Mouse (Mus musculus) midbrain, embryonic 10.5 days (tissue): ENCODE measurements around the gene Tlr12. TPM values are rescaled to one million over a fixed set of nuclear protein-coding genes. Genes with fewer than 3 reads are reported as not detected.

Experiments
- DNase-seq: peaks from one replicate; pipeline ENCODE4 v3.0.0-alpha.2; 2017; ENCODE audit warnings: low spot score
- H3K27ac ChIP-seq: fragments of 300-500 bp; sonication (generic); replicated peaks from 2 replicates; pipeline ENCODE4 v1.5.1; 2016; ENCODE audit warnings: mild to moderate bottlenecking
- H3K27me3 ChIP-seq: fragments of 300-500 bp; sonication (generic); 2 replicates; pipeline ENCODE4 v1.6.1; 2016; ENCODE audit warnings: low read depth, mild to moderate bottlenecking; ENCODE audit not compliant: poor library complexity, severe bottlenecking
- H3K36me3 ChIP-seq: fragments of 300-500 bp; sonication (generic); 2 replicates; pipeline ENCODE4 v1.6.1; 2016; ENCODE audit warnings: mild to moderate bottlenecking, moderate library complexity
- H3K4me1 ChIP-seq: fragments of 300-500 bp; sonication (generic); 2 replicates; pipeline ENCODE4 v1.6.1; 2016
- H3K4me3 ChIP-seq: fragments of 300-500 bp; sonication (generic); 2 replicates; pipeline ENCODE4 v1.5.1; 2016; ENCODE audit warnings: mild to moderate bottlenecking, moderate library complexity
- H3K9me3 ChIP-seq: fragments of 300-500 bp; sonication (generic); replicated peaks from 2 replicates; pipeline ENCODE4 v1.6.1; 2016; ENCODE audit warnings: mild to moderate bottlenecking
- WGBS: fragments of 180-500 bp; shearing (Covaris S2); methylation state at CpG from one replicate; pipeline ENCODE4 v1.1.7; 2016; 5-methylcytosine and 5-hydroxymethylcytosine counted together
- polyA plus RNA-seq: library from polyadenylated mRNA; unstranded; fragments of >200 nt; fragmentation: Nextera tagmentation; extraction: Ambion mirVana; gene quantifications from 2 replicates; pipeline ENCODE4 v1.2.1, GENCODE M21; 2016

The Tlr12 gene
- polyA plus RNA-seq, 1 experiment from 2014 or later = 0.80 TPM

DNA sequence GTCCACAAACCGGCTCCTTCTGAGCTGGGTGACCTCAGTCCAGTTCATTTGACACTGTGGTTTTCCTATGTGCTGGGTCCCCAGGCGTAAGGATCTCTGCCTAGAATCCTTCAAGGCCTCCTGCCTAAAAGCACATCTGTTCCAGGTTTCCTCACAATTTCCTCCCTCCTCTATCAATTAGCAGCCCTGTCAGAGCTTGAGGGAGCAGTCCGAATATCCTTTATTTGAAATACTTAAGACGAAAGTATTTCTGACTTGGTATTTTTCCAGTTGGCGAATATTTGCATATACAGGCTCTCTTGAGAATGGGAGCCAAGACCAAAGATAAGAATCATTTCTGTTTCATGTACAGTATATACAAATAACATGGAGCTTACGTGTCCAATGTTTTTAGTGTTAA, 27.5 kb upstream of the Tlr12 start:
- H3K9me3 ChIP-seq = no peaks in the 10 kb centered on the region
- H3K4me3 ChIP-seq = no peak overlapping the region
- no peak for DNase-seq
- 80% methylated on average over 6 of the region's 6 CpGs for WGBS
- H3K27me3 ChIP-seq = no peaks in the 10 kb centered on the region
- peaks cover 19% of the 10 kb centered on the region for H3K4me1 ChIP-seq
- H3K36me3 ChIP-seq = no peaks in the 10 kb centered on the region
- no peak overlapping the region for H3K27ac ChIP-seq

DNA sequence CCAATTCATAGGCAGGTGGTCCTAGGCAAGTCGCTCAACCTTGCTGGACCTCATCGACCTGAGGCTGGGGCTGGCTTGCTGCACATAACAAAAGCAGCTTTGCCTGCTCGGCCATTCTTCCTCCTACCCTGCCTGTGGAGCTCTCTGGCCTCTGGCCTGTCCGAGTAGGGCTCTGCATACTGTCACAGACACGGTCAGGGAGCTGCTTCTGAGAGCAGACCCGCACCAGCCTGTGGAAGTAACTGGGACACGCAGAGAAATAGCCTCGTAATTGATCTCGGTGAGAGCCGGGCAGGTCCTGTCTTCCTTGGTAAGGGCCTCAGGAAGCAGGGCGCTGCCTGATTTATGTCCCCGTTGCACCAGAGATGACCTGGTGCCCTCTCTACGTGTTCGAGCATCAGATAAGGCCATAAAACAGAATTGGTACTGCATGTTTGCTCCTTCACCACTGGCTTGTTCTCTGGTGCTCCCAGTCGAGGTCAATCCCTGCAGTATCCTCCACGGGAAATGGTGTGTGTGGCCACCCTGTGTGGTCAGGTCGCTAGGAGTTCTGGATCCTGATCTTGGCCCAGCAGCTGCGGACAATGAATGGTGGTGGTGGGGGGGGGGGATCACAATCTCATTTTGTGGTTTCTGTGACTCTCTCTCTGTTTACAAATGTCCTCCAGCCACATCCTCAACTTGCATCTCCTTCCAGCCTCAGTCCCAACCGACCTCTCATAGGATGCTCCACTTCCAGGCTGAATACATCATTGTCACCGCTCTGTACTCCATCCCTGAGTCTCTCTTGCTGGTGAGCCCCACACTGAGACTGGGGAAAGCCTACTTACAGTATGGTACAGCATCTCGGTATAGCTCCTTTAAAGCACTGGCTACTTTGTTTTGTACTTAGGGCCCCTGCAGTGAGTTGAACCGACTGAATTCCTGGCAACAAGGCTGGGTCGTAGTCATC, 23.6 kb upstream of the Tlr12 start:
- Histone ChIP-seq H3K4me3 (no peak overlapping the region), H3K9me3 (no peaks in the 10 kb centered on the region), H3K4me1 (peaks cover 21% of the 10 kb centered on the region), H3K27me3 (no peaks in the 10 kb centered on the region), H3K36me3 (no peaks in the 10 kb centered on the region), H3K27ac (0 out of 2 replicates have a peak overlapping the region, but pooled peaks have one; percentile 13)
- DNase-seq = no peak
- 68% methylated on average over 23 of the region's 23 CpGs for WGBS

DNA sequence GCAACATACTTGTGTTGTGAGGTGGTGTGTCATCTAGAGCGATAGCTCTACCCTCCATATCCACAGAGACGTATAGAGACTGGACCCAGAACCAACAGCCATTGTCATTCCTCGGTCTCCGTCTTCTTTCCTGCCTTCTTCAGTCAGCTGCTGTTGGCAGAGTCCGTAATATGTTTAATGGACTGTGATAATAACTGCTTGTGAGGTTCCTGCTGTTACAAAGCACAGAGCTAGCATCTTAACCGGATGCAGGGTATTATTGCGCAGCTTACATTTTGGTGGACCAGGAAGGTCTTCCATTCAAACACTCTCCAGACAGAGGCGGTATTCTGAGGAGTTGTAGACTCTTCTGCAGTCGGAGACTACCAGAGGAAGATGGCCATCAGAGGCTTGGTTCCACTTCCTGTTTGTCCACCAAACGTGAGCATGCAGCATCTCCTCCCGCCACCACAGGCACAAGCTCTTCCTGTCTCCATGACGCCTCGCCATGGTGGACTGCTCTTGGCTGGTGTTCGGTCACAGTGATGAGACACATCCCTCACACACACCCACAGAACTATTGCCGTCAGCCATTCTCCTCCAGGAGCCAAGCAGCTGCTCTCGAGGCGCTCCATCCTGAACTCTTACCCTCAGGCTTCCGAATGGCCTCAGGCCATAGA, 20.0 kb upstream of the Tlr12 start:
- H3K9me3 ChIP-seq = no peaks in the 10 kb centered on the region
- no peak overlapping the region for H3K4me3 ChIP-seq
- DNase-seq = no peak
- no peaks in the 10 kb centered on the region for H3K36me3 ChIP-seq
- no peaks in the 10 kb centered on the region for H3K27me3 ChIP-seq
- 0 out of 2 replicates have a peak overlapping the region, but pooled peaks have one; percentile 33 for H3K27ac ChIP-seq
- 90% methylated on average over 18 of the region's 18 CpGs for WGBS
- peaks cover 39% of the 10 kb centered on the region for H3K4me1 ChIP-seq

DNA sequence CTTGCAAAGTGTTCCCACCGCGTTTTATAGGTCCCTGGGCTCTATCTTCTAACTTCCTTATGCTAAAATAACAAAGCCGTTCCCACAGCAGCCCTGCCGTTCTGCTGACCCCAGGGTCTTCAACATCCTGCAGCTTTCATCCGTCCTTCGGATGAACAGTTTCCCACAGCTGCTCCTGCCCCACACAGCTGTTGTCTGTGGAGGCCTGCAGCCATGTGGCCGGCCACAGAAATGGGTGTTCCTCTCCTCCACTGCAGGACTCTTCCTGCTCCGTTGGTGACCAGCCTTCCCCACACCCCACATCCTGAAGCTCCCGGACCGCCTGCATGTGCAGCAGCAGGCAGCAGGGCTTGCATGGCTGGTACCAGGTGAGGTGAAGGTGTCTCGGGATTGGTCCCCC, 18.8 kb upstream of the Tlr12 start:
- no peaks in the 10 kb centered on the region for H3K27me3 ChIP-seq
- WGBS = 56% methylated on average over 11 of the region's 11 CpGs
- H3K9me3 ChIP-seq = no peaks in the 10 kb centered on the region
- peak overlapping the region; percentile 55 for H3K27ac ChIP-seq
- no peak overlapping the region for H3K4me3 ChIP-seq
- H3K4me1 ChIP-seq = peaks cover 37% of the 10 kb centered on the region
- DNase-seq = no peak
- H3K36me3 ChIP-seq = no peaks in the 10 kb centered on the region

DNA sequence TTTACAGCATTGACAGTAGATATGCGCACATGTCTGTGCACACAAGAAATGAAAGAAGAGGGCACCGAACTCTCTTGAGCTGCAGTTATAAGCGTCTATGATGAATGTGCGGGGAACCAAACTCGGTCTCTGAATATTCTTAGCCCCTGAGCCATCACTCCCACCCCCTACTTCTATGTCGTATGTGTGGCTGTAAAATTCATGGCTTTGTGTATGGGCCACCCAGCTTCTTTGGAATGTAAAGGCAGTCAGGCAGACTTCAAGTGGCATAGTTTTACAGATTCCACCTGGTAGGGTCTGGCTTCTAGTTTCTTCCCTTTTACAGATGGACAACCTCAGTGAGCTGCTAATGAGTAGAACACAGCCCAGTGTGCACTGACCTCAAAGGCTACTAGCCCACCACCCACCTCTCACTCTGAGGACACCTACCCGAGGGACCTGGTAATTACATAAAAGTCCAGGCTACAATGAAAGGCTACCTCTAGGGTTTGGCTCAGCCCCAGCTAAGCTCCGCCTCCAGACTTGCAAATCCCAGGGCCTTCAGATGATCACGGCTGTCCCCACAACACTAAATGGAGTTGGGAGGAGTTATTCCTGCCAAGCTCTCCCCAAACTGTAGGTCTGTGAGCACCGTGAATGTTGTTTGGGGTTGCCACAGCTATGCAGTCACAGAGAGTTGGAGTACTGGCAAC, 17.6 kb upstream of the Tlr12 start:
- Histone ChIP-seq H3K9me3 (no peaks in the 10 kb centered on the region), H3K4me1 (peaks cover 41% of the 10 kb centered on the region), H3K27me3 (no peaks in the 10 kb centered on the region), H3K4me3 (no peak overlapping the region), H3K27ac (no peak overlapping the region), H3K36me3 (no peaks in the 10 kb centered on the region)
- WGBS = 66% methylated on average over 10 of the region's 10 CpGs
- no peak for DNase-seq

DNA sequence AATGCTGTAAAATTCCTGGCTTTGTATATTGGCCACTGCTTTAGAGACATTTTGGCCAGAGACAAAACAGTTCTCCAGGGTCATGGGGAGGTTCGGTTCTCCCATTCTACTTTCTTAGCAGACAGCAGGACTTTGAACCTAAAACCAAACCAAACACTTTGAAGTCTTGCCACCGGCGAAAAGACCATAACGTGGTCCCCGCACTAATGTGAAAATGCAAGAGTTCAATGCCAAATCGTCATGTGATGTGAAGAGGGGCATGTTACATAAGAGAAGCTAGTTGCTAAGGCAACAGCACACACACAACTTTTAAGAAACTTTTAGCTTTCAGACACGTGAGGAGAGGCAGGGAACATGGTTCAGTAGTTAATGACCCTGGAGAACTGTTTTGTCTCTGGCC, 17.0 kb upstream of the Tlr12 start:
- no peaks in the 10 kb centered on the region for H3K27me3 ChIP-seq
- 86% methylated on average over 7 of the region's 7 CpGs for WGBS
- no peaks in the 10 kb centered on the region for H3K9me3 ChIP-seq
- H3K27ac ChIP-seq = no peak overlapping the region
- H3K36me3 ChIP-seq = no peaks in the 10 kb centered on the region
- peaks cover 42% of the 10 kb centered on the region for H3K4me1 ChIP-seq
- H3K4me3 ChIP-seq = no peak overlapping the region
- DNase-seq = no peak

DNA sequence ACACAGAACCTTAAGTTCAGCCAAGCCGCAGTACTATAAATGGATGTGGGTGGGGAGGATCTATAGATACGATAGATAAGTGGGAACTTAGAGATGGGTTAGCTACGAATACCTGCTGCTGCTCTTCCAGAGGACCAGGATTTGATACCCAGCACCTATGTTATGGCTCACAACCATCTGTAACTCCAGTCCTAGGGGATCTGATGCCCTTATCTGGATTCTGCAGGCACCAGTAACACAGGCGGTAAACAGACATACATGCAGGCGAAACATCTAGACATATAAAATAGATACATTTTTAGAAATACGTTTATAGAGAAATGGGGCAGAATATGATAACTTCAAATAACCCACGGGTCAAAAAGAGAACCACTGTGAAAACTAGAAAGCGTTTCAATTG, 2.7 kb upstream of the Tlr12 start:
- 91% methylated on average over 8 of the region's 8 CpGs for WGBS
- no peak overlapping the region for H3K27ac ChIP-seq
- no peak for DNase-seq
- H3K4me3 ChIP-seq = no peak overlapping the region
- peaks cover 13% of the 10 kb centered on the region; the same call in 1 of the 2 replicates for H3K4me1 ChIP-seq
- no peaks in the 10 kb centered on the region for H3K9me3 ChIP-seq
- no peaks in the 10 kb centered on the region for H3K36me3 ChIP-seq
- peaks cover 13% of the 10 kb centered on the region for H3K27me3 ChIP-seq

DNA sequence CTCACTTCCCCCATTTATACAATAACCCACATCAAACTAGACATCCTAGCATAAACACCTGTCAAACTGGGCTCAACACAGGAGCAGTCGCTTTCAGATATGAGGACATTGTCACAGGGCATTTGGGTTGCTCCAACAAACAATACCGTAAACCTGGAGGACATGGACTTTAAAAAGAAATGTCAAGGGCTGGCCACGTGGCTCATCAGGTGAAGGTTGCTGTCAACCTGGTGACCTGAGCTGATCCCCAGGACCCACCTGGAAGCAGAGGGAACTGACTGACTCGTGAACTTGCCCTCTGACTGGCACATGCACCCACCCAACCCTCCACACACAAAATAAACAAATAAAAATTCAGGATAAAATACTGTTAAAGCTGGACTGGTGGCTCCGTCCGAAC, 2.2 kb upstream of the Tlr12 start:
- H3K9me3 ChIP-seq = no peaks in the 10 kb centered on the region
- peaks cover 17% of the 10 kb centered on the region; the same call in 1 of the 2 replicates for H3K4me1 ChIP-seq
- peaks cover 18% of the 10 kb centered on the region for H3K27me3 ChIP-seq
- no peaks in the 10 kb centered on the region for H3K36me3 ChIP-seq
- no peak overlapping the region for H3K4me3 ChIP-seq
- 91% methylated on average over 6 of the region's 6 CpGs for WGBS
- DNase-seq = no peak
- H3K27ac ChIP-seq = no peak overlapping the region

DNA sequence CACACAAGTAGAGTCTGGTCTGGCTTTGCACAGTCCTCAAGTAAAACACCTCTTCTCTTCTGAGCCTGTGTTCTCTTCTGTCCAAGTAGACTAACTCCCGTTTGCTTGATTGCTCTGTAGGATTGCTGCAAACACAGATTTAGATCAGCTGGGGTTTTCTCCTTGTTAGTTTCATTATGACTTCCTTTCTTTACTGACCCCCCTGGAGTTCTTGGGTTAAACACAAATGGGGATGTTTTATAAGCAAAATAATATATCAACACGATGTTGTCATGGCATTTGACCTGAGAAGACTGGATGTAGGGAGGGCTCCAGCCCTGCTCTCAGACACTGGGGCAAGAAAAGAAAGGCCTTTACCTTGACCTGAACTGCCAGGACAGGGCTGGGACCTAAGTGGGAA, 544 bp upstream of the Tlr12 start:
- peaks cover 19% of the 10 kb centered on the region; the same call in 1 of the 2 replicates for H3K4me1 ChIP-seq
- H3K9me3 ChIP-seq = no peaks in the 10 kb centered on the region
- 70% methylated on average over 2 of the region's 2 CpGs for WGBS
- H3K36me3 ChIP-seq = no peaks in the 10 kb centered on the region
- H3K4me3 ChIP-seq = no peak overlapping the region
- no peak for DNase-seq
- H3K27ac ChIP-seq = no peak overlapping the region
- H3K27me3 ChIP-seq = peaks cover 22% of the 10 kb centered on the region

DNA sequence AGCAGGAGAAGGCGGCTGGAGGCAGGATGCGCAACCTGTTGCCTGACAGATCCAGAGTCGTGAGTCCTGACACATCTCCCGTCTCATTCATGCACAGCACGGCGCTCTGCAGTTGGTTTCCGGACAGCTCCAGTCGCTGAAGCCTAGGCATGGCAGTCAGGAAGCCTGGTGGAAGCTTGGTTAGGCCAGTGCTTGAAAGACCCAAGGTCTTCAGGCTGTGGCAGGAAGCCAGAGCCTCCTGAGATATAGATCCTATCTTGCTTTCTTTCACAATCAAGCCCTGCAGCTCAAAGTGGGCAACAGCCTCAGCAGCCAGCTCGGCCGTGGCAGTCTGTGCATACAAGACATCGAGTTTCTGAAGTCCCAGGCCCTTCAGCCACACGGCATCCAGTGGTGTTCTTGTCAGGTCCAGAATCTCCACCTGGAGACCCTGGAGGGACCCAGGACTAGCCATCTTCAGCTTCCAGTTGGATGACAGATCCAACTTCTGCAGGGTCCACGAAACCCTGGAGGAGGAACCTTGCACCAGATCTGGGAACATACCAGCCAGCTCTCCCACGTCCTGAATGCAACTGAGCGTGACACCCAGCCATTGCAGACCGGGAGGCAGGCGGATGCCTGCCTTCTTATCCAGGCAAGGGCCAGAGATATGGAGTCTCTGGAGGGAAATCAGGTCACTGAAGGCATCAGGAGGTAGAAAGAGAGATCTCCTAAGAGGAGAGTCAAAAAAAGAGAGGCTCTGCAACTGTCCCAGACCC, 877 bp downstream of the Tlr12 start:
- Histone ChIP-seq H3K4me1 (peaks cover 19% of the 10 kb centered on the region; the same call in 1 of the 2 replicates), H3K36me3 (no peaks in the 10 kb centered on the region), H3K27me3 (peaks cover 22% of the 10 kb centered on the region), H3K9me3 (no peaks in the 10 kb centered on the region), H3K4me3 (no peak overlapping the region), H3K27ac (no peak overlapping the region)
- 74% methylated on average over 17 of the region's 17 CpGs for WGBS
- DNase-seq = no peak

DNA sequence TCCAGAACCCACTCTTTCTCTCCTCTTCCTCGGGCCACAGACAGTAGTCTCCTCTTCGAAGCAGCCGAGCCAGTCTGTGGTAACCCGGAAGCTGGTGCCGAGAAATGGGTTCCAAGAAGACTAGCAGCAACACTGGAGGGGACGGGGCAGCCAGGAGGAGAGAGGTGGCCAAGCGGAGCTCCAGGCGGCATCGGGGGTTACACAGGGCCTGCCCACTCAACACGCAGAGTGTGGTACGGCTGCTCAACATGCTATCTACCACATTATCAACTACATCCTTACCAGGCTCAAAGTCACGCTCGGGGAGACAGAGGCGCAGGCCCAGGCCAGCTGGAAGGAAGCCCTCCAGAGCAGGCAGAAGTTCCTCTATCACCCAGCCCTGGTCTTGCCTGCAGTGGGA, 2.7 kb downstream of the Tlr12 start:
- Histone ChIP-seq H3K27me3 (peaks cover 22% of the 10 kb centered on the region), H3K9me3 (no peaks in the 10 kb centered on the region), H3K36me3 (no peaks in the 10 kb centered on the region), H3K4me1 (peaks cover 22% of the 10 kb centered on the region), H3K4me3 (no peak overlapping the region), H3K27ac (peak overlapping the region; percentile 25; the same call in 1 of the 2 replicates)
- DNase-seq = no peak
- WGBS = 89% methylated on average over 14 of the region's 14 CpGs

DNA sequence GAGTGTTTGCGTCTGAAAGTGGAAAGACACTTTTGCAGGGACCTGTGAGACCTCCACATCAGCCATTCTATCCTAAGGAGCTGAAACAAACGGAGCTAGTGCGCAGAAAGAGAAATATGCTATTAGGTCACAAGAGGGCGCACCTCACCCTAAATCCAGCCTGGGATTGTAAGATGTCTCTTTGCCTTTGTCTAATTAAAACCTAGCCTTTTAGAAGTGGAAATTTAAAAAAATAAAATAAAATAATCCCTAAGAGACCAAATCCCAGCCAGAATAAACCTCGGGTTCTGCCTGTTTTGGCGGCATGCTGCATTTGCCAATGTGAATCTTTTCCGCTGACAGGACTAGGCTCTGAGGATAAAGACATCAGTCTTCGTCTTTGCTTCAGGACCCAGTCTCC, 5.1 kb downstream of the Tlr12 start:
- no peak overlapping the region for H3K4me3 ChIP-seq
- no peaks in the 10 kb centered on the region for H3K36me3 ChIP-seq
- H3K27me3 ChIP-seq = peaks cover 22% of the 10 kb centered on the region
- H3K4me1 ChIP-seq = peaks cover 33% of the 10 kb centered on the region
- H3K9me3 ChIP-seq = no peaks in the 10 kb centered on the region
- 22% methylated on average over 8 of the region's 8 CpGs for WGBS
- no peak overlapping the region for H3K27ac ChIP-seq
- DNase-seq = peak; percentile 61
